Mouse (Mus musculus): ENCODE results near the gene Fam229a. TPM values are rescaled to one million over a fixed set of nuclear protein-coding genes. Genes with fewer than 3 reads are reported as not detected.

Gene Fam229a
- polyA plus RNA-seq, 1 experiment from 2014 or later: not detected

- H3K9ac ChIP-seq (replicated peaks; ENCODE audit: low read length): no peak overlapping the region
- DNase-seq: no peak
Observed at GRCm38 (mm10) chr4:129502327-129502888, 11.4 kb downstream of the Fam229a start.

GRCm38 (mm10) chr4:129502901-129503444, 12.0 kb downstream of the Fam229a start:
- 0 out of 2 replicates have a peak, but pooled peaks cover 3% of the 10 kb centered on the region for H3K4me1 ChIP-seq (ENCODE audit: control insufficient read depth, insufficient read depth, low read length)
- H3K36me3 ChIP-seq (ENCODE audit: control insufficient read depth, insufficient read depth, low read length): no peaks in the 10 kb centered on the region
- no peaks in the 10 kb centered on the region for H3K9me3 ChIP-seq (ENCODE audit: control insufficient read depth, low read length)

More at GRCm38 (mm10) chr4:129502327-129502888, 11.4 kb downstream of the Fam229a start:
- WGBS: 80% methylated on average over 9 of the region's 9 CpGs
- Histone ChIP-seq H3K36me3 (ENCODE audit: control insufficient read depth, insufficient read depth, low read length) (no peaks in the 10 kb centered on the region), H3K27me3 (ENCODE audit: control insufficient read depth, insufficient read depth, low read length) (no peaks in the 10 kb centered on the region; the same call in 1 of the 2 replicates), H3K9me3 (ENCODE audit: control insufficient read depth, low read length) (no peaks in the 10 kb centered on the region), H3K27ac (replicated peaks; ENCODE audit: low read depth, low read length) (no peak overlapping the region), H3K4me2 (ENCODE audit: low read length) (no peak overlapping the region), H3K4me1 (ENCODE audit: control insufficient read depth, insufficient read depth, low read length) (0 out of 2 replicates have a peak, but pooled peaks cover 3% of the 10 kb centered on the region), H3K4me3 (replicated peaks; ENCODE audit: low read depth, low read length) (no peak overlapping the region)
- ATAC-seq (ENCODE audit: low FRiP score, low TSS enrichment): no peak

GRCm38 (mm10) chr4:129505511-129505910, 14.5 kb downstream of the Fam229a start:
- H3K36me3 ChIP-seq (ENCODE audit: control insufficient read depth, insufficient read depth, low read length): no peaks in the 10 kb centered on the region
- ATAC-seq (ENCODE audit: low FRiP score, low TSS enrichment): no peak
- H3K4me2 ChIP-seq (ENCODE audit: low read length): no peak overlapping the region
- no peak overlapping the region for H3K4me3 ChIP-seq (replicated peaks; ENCODE audit: low read depth, low read length)
- H3K9me3 ChIP-seq (ENCODE audit: control insufficient read depth, low read length): no peaks in the 10 kb centered on the region
- H3K27me3 ChIP-seq (ENCODE audit: control insufficient read depth, insufficient read depth, low read length): no peaks in the 10 kb centered on the region; the same call in 1 of the 2 replicates
- no peak overlapping the region for H3K27ac ChIP-seq (replicated peaks; ENCODE audit: low read depth, low read length)
- H3K4me1 ChIP-seq (ENCODE audit: control insufficient read depth, insufficient read depth, low read length): 0 out of 2 replicates have a peak, but pooled peaks cover 11% of the 10 kb centered on the region
- no peak for DNase-seq
- H3K9ac ChIP-seq (replicated peaks; ENCODE audit: low read length): no peak overlapping the region
- 70% methylated on average over 3 of the region's 3 CpGs for WGBS

More at GRCm38 (mm10) chr4:129502901-129503444, 12.0 kb downstream of the Fam229a start:
- WGBS: 79% methylated on average over 11 of the region's 11 CpGs
- no peak overlapping the region for H3K27ac ChIP-seq (replicated peaks; ENCODE audit: low read depth, low read length)
- DNase-seq: no peak
- no peaks in the 10 kb centered on the region; the same call in 1 of the 2 replicates for H3K27me3 ChIP-seq (ENCODE audit: control insufficient read depth, insufficient read depth, low read length)
- H3K9ac ChIP-seq (replicated peaks; ENCODE audit: low read length): no peak overlapping the region
- ATAC-seq (ENCODE audit: low FRiP score, low TSS enrichment): no peak
- H3K4me2 ChIP-seq (ENCODE audit: low read length): no peak overlapping the region
- H3K4me3 ChIP-seq (replicated peaks; ENCODE audit: low read depth, low read length): no peak overlapping the region

GRCm38 (mm10) chr4:129507434-129508236, 16.6 kb downstream of the Fam229a start:
- no peaks in the 10 kb centered on the region; the same call in 1 of the 2 replicates for H3K27me3 ChIP-seq (ENCODE audit: control insufficient read depth, insufficient read depth, low read length)
- 67% methylated on average over 9 of the region's 10 CpGs for WGBS
- DNase-seq (no peak), ATAC-seq (ENCODE audit: low FRiP score, low TSS enrichment) (no peak)
- H3K4me3 ChIP-seq (replicated peaks; ENCODE audit: low read depth, low read length): no peak overlapping the region
- no peak overlapping the region for H3K9ac ChIP-seq (replicated peaks; ENCODE audit: low read length)
- no peaks in the 10 kb centered on the region for H3K36me3 ChIP-seq (ENCODE audit: control insufficient read depth, insufficient read depth, low read length)
- H3K4me2 ChIP-seq (ENCODE audit: low read length): no peak overlapping the region
- no peaks in the 10 kb centered on the region for H3K9me3 ChIP-seq (ENCODE audit: control insufficient read depth, low read length)
- H3K27ac ChIP-seq (replicated peaks; ENCODE audit: low read depth, low read length): no peak overlapping the region
- 0 out of 2 replicates have a peak, but pooled peaks cover 12% of the 10 kb centered on the region for H3K4me1 ChIP-seq (ENCODE audit: control insufficient read depth, insufficient read depth, low read length)

GRCm38 (mm10) chr4:129508237-129508515, 17.2 kb downstream of the Fam229a start:
- H3K9me3 ChIP-seq (ENCODE audit: control insufficient read depth, low read length): no peaks in the 10 kb centered on the region
- H3K27ac ChIP-seq (replicated peaks; ENCODE audit: low read depth, low read length): no peak overlapping the region
- no peaks in the 10 kb centered on the region for H3K27me3 ChIP-seq (ENCODE audit: control insufficient read depth, insufficient read depth, low read length)
- H3K4me2 ChIP-seq (ENCODE audit: low read length): no peak overlapping the region
- no peak overlapping the region for H3K9ac ChIP-seq (replicated peaks; ENCODE audit: low read length)
- DNase-seq: no peak
- no peak for ATAC-seq (ENCODE audit: low FRiP score, low TSS enrichment)
- H3K4me3 ChIP-seq (replicated peaks; ENCODE audit: low read depth, low read length): no peak overlapping the region
- H3K4me1 ChIP-seq (ENCODE audit: control insufficient read depth, insufficient read depth, low read length): peaks cover 16% of the 10 kb centered on the region
- H3K36me3 ChIP-seq (ENCODE audit: control insufficient read depth, insufficient read depth, low read length): no peaks in the 10 kb centered on the region
- 74% methylated on average over 3 of the region's 3 CpGs for whole genome bisulfite sequencing

- Histone ChIP-seq H3K27ac (replicated peaks; ENCODE audit: low read depth, low read length) (0 out of 2 replicates have a peak overlapping the region, but pooled peaks have one; percentile 37), H3K36me3 (ENCODE audit: control insufficient read depth, insufficient read depth, low read length) (no peaks in the 10 kb centered on the region), H3K9ac (replicated peaks; ENCODE audit: low read length) (no peak overlapping the region), H3K27me3 (ENCODE audit: control insufficient read depth, insufficient read depth, low read length) (no peaks in the 10 kb centered on the region), H3K9me3 (ENCODE audit: control insufficient read depth, low read length) (no peaks in the 10 kb centered on the region), H3K4me3 (replicated peaks; ENCODE audit: low read depth, low read length) (no peak overlapping the region), H3K4me2 (ENCODE audit: low read length) (no peak overlapping the region), H3K4me1 (ENCODE audit: control insufficient read depth, insufficient read depth, low read length) (peaks cover 17% of the 10 kb centered on the region)
- no peak for ATAC-seq (ENCODE audit: low FRiP score, low TSS enrichment)
- peak; percentile 47 for DNase-seq
- 48% methylated on average over 15 of the region's 15 CpGs for WGBS
Observed at GRCm38 (mm10) chr4:129508834-129509600, 18.0 kb downstream of the Fam229a start.

- Histone ChIP-seq H3K27ac (replicated peaks; ENCODE audit: low read depth, low read length) (no peak overlapping the region), H3K4me1 (ENCODE audit: control insufficient read depth, insufficient read depth, low read length) (peaks cover 17% of the 10 kb centered on the region), H3K4me2 (ENCODE audit: low read length) (no peak overlapping the region), H3K4me3 (replicated peaks; ENCODE audit: low read depth, low read length) (no peak overlapping the region), H3K9ac (replicated peaks; ENCODE audit: low read length) (no peak overlapping the region), H3K27me3 (ENCODE audit: control insufficient read depth, insufficient read depth, low read length) (no peaks in the 10 kb centered on the region), H3K36me3 (ENCODE audit: control insufficient read depth, insufficient read depth, low read length) (peaks cover under 1% of the 10 kb centered on the region; the same call in 1 of the 2 replicates), H3K9me3 (ENCODE audit: control insufficient read depth, low read length) (no peaks in the 10 kb centered on the region)
- no peak for ATAC-seq (ENCODE audit: low FRiP score, low TSS enrichment)
- 66% methylated on average over 3 of the region's 3 CpGs for WGBS
- no peak for DNase-seq
Observed at GRCm38 (mm10) chr4:129509650-129510049, 18.7 kb downstream of the Fam229a start.

GRCm38 (mm10) chr4:129510723-129511412, 19.9 kb downstream of the Fam229a start:
- H3K9me3 ChIP-seq (ENCODE audit: control insufficient read depth, low read length): no peaks in the 10 kb centered on the region
- no peak overlapping the region for H3K4me3 ChIP-seq (replicated peaks; ENCODE audit: low read depth, low read length)
- DNase-seq: peak; percentile 39
- H3K27me3 ChIP-seq (ENCODE audit: control insufficient read depth, insufficient read depth, low read length): no peaks in the 10 kb centered on the region
- H3K9ac ChIP-seq (replicated peaks; ENCODE audit: low read length): no peak overlapping the region
- H3K4me2 ChIP-seq (ENCODE audit: low read length): no peak overlapping the region
- peak overlapping the region; percentile 57 for H3K27ac ChIP-seq (replicated peaks; ENCODE audit: low read depth, low read length)
- peaks cover 12% of the 10 kb centered on the region for H3K36me3 ChIP-seq (ENCODE audit: control insufficient read depth, insufficient read depth, low read length)
- H3K4me1 ChIP-seq (ENCODE audit: control insufficient read depth, insufficient read depth, low read length): peaks cover 25% of the 10 kb centered on the region
- WGBS: 36% methylated on average over 6 of the region's 6 CpGs
- ATAC-seq (ENCODE audit: low FRiP score, low TSS enrichment): no peak
